Mouse (Mus musculus) gastrocnemius, adult 2 months (tissue): ENCODE results near the gene Fbrsl1. TPM values are rescaled to one million over a fixed set of nuclear protein-coding genes. Genes with fewer than 3 reads are reported as not detected.

Source experiments
- DNase-seq: peaks from one replicate; pipeline ENCODE4 v3.0.0; 2022
- H3K27ac ChIP-seq: fragments of 200-600 bp; 2 replicates; pipeline ENCODE4 v1.8.1; 2022; ENCODE audit warnings: mild to moderate bottlenecking
- H3K4me3 ChIP-seq: fragments of 200-600 bp; 2 replicates; pipeline ENCODE4 v1.8.1; 2022; ENCODE audit warnings: mild to moderate bottlenecking, moderate library complexity
- CTCF ChIP-seq: fragments of 200-600 bp; IDR thresholded peaks from 2 replicates; pipeline ENCODE4 v1.8.1; 2022; ENCODE audit warnings: antibody characterized with exemption, mild to moderate bottlenecking, moderate library complexity
- intact Hi-C: fragments of 180-260 bp; cut with DNase I; formaldehyde crosslinking; loops from one replicate; pipeline ENCODE4 v1.15.1; 2025
- total RNA-seq, 2 experiments: library from RNA; stranded (reverse); gene quantifications; 2 replicates each; pipeline ENCODE4 v1.2.3; 2021

Fbrsl1 gene
- total RNA-seq, 2 experiments from 2014 or later = 32.7 to 36.8 TPM

- DNase-seq = no peak
- Histone ChIP-seq H3K27ac (peak overlapping the region; percentile 88; the same call in 1 of the 2 replicates), H3K4me3 (no peak overlapping the region)
- intact Hi-C loops = no loop called here
- TF ChIP-seq CTCF = no peak
Measured at GRCm38 (mm10) chr5:110418523-110418911, 29.8 kb downstream of the Fbrsl1 start.

GRCm38 (mm10) chr5:110417756-110418522 lies 30.4 kb downstream of the Fbrsl1 start:
- DNase-seq = no peak
- peak overlapping the region; percentile 88 for H3K27ac ChIP-seq
- TF ChIP-seq CTCF = no peak
- intact Hi-C loops = no loop called here
- H3K4me3 ChIP-seq = no peak overlapping the region

- TF ChIP-seq CTCF = no peak
- no peak for DNase-seq
- intact Hi-C loops = no loop called here
- Histone ChIP-seq H3K4me3 (peak overlapping the region; percentile 42), H3K27ac (peak overlapping the region; percentile 88)
Measured at GRCm38 (mm10) chr5:110416825-110417401, 31.4 kb downstream of the Fbrsl1 start.

DNA sequence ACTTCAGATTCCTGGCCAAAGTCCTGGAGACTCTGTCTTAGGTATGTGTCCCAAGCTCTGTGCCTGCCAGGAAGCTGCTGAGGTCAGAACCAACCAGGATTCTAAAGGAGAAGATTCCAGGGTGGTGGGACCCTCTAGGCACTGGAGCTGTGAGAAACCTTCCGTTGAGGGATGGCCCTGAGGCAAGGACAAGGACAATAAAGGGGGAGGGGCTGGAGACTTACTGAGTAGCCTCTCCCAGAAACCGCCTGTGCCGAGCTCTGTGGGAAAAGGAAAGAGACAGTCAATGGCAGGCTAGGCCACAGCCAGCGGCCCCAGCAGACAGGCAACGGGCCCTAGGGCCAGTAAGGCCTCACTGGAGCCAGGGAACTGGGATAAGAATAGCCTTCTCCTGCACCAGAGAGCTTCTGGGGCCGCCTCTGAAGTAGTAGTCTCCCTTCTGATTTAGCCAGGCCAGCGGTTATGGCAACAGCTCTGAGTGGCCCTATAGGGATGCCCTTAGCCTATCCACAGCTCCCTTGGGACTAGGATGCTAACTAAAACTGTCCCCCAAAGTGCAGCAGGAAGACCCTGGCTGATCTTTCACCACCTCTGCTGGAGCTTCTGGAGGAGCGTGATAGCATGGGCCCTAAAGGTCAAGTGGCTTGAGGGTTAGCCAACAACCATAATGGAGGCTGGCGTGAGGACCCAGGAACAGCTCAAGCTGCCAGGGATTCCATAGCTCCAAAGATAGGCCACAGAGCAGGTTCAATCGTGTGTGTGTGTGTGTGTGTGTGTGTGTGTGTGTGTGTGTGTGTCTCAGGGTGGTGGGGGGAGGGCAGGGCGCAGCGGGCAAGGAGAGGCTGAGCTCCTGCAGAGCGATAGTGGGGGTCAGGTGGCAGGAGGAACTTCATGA lies 32.2 kb downstream of the Fbrsl1 start:
- no peak for TF ChIP-seq CTCF
- peak overlapping the region; percentile 43 for H3K4me3 ChIP-seq
- DNase-seq = peak; percentile 68
- peak overlapping the region; percentile 88 for H3K27ac ChIP-seq
- intact Hi-C loops = no loop called here

DNA sequence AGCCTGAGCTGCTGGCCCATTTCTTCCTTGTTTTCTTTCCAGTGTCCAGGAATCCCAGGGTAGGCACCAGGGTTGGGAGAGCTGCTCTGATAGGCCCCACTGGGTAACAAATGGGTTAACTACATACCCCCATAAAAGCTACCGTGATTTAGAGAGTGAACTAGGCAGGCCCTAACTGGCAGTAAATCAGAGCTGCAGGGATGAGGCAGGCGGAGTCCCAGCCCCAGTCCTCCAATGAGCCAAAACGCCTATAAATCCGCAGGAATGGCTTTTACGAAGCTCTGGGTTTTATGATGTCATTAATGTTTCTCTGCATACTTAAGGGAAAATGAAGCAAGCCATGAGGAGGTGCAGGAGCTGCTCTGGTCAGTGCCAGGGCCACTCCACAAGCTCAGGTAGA lies 33.3 kb downstream of the Fbrsl1 start:
- Histone ChIP-seq H3K27ac (peak overlapping the region; percentile 88), H3K4me3 (no peak overlapping the region)
- TF ChIP-seq CTCF = no peak
- no peak for DNase-seq
- intact Hi-C loops = no loop called here

DNA sequence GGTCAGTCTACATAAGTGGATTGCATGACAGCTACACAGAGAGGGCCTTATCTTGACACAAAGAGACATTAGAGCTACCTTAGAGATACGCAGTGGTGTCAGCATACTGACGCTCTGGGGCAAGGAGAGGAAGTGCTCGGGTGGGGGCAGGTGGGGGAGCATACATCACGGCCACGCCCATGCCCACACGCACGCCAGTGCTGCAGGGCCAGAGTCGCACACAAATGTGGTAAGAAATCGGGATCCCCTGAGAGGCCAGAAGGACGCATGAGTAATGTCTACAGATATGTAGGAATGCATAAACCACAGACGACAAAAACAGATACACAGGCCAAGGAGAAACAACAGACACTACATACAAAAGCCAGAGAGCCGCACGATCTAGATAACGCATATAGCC lies 35.3 kb downstream of the Fbrsl1 start:
- no peak for DNase-seq
- Histone ChIP-seq H3K27ac (no peak overlapping the region), H3K4me3 (no peak overlapping the region)
- TF ChIP-seq CTCF = no peak
- intact Hi-C loops = no loop called here

DNA sequence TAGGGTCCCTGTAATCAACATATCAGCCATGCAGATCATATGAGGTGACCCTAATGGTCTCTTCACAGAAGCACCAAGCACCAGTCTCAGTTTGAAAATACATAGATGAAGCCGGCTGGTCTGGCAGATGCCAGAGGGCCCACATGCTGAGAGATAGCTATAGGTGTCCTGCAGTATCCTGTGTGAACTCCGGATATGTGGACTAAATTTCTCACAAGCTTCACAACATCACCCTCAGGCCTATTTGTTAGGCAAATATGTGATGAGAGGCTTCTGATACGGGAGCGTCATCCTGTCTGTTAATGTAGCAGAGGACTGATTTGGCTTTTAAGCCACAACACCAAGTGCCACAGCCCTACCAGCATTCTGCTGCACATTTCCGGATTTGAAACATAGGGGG lies 37.9 kb downstream of the Fbrsl1 start:
- intact Hi-C loops = no loop called here
- no peak for DNase-seq
- Histone ChIP-seq H3K4me3 (no peak overlapping the region), H3K27ac (no peak overlapping the region)
- no peak for TF ChIP-seq CTCF

GRCm38 (mm10) chr5:110408967-110409366 lies 39.3 kb downstream of the Fbrsl1 start:
- intact Hi-C loops = no loop called here
- TF ChIP-seq CTCF = no peak
- Histone ChIP-seq H3K4me3 (no peak overlapping the region), H3K27ac (no peak overlapping the region)
- no peak for DNase-seq

- Histone ChIP-seq H3K4me3 (no peak overlapping the region), H3K27ac (no peak overlapping the region)
- DNase-seq = no peak
- no peak for TF ChIP-seq CTCF
- intact Hi-C loops = no loop called here
Measured at GRCm38 (mm10) chr5:110406065-110406714, 42.1 kb downstream of the Fbrsl1 start.

DNA sequence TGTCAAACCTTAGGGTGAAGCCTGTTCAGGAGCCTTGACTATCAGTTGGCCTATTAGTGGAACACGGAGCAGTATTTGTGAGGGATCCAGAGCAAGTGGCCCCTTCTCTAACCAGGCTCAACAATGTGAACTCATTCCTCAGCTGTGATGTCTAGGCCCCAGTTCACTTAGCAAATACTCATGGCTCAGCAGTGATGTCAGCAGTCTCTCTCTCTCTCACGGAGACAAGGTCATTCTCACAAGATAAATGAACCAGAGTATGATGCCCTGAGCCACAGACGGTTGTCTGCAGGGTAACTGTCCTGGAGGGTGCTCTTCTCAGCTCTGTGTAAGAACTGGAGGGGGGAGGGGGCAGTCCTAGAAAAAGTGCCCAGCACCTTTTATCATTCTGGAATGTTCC lies 44.4 kb downstream of the Fbrsl1 start:
- TF ChIP-seq CTCF = no peak
- Histone ChIP-seq H3K4me3 (no peak overlapping the region), H3K27ac (no peak overlapping the region)
- intact Hi-C loops = no loop called here
- DNase-seq = no peak

GRCm38 (mm10) chr5:110402557-110402956 lies 45.7 kb downstream of the Fbrsl1 start:
- H3K27ac ChIP-seq = no peak overlapping the region
- H3K4me3 ChIP-seq = no peak overlapping the region
- DNase-seq = no peak
- no peak for TF ChIP-seq CTCF
- intact Hi-C loops = no loop called here

- no peak for DNase-seq
- intact Hi-C loops = no loop called here
- Histone ChIP-seq H3K4me3 (no peak overlapping the region), H3K27ac (no peak overlapping the region)
- TF ChIP-seq CTCF = no peak
Measured at GRCm38 (mm10) chr5:110401101-110401500, 47.2 kb downstream of the Fbrsl1 start.
